Mouse (Mus musculus) hindbrain, embryonic 11.5 days (tissue): Measurements from ENCODE around the gene Snd1. TPM values are rescaled to one million over a fixed set of nuclear protein-coding genes. Genes with fewer than 3 reads are reported as not detected.
A peak's percentile ranks its signal among the peaks of the same experiment; 100 is the strongest.

ENCODE experiments used
- ATAC-seq: fragments of 200-750 bp; cut with Nextera tagmentation; 2 replicates; pipeline ENCODE4 v1.8.0; 2017; ENCODE audit warnings: mild to moderate bottlenecking, moderate TSS enrichment, moderate library complexity; ENCODE audit not compliant: low FRiP score
- DNase-seq: peaks from one replicate; pipeline ENCODE4 v3.0.0-alpha.2; 2015; ENCODE audit warnings: low spot score
- H3K27ac ChIP-seq: fragments of 300-500 bp; sonication (generic); 2 replicates; pipeline ENCODE4 v1.5.1; 2014; ENCODE audit warnings: mild to moderate bottlenecking, low read depth, low read length
- H3K27me3 ChIP-seq: fragments of 300-500 bp; sonication (generic); 2 replicates; pipeline ENCODE4 v1.6.1; 2014; ENCODE audit warnings: mild to moderate bottlenecking, low read length, moderate library complexity, mixed read lengths; ENCODE audit not compliant: control insufficient read depth, insufficient read depth
- H3K36me3 ChIP-seq: fragments of 300-500 bp; sonication (generic); 2 replicates; pipeline ENCODE4 v1.6.1; 2014; ENCODE audit warnings: mild to moderate bottlenecking, low read length, moderate library complexity, mixed read lengths; ENCODE audit not compliant: control insufficient read depth, insufficient read depth
- H3K4me1 ChIP-seq: fragments of 300-500 bp; sonication (generic); replicated peaks from 2 replicates; pipeline ENCODE4 v1.6.1; 2014; ENCODE audit warnings: low read length, mixed read lengths; ENCODE audit not compliant: control insufficient read depth, insufficient read depth
- H3K4me2 ChIP-seq: fragments of 300-500 bp; sonication (generic); replicated peaks from 2 replicates; pipeline ENCODE4 v1.6.1; 2014; ENCODE audit warnings: mild to moderate bottlenecking, low read depth, low read length
- H3K4me3 ChIP-seq: fragments of 300-500 bp; sonication (generic); 2 replicates; pipeline ENCODE4 v1.5.1; 2014; ENCODE audit warnings: low read depth, low read length
- H3K9ac ChIP-seq: fragments of 300-500 bp; sonication (generic); 2 replicates; pipeline ENCODE4 v1.6.1; 2014; ENCODE audit warnings: low read depth, low read length
- H3K9me3 ChIP-seq: fragments of 300-500 bp; sonication (generic); 2 replicates; pipeline ENCODE4 v1.6.1; 2016; ENCODE audit warnings: low read length; ENCODE audit not compliant: control insufficient read depth
- WGBS: fragments of 180-500 bp; shearing (Covaris S2); extraction: QIAGEN DNeasy Blood & Tissue Kit; methylation state at CpG from one replicate; pipeline ENCODE4 v1.1.7; 2014; 5-methylcytosine and 5-hydroxymethylcytosine counted together
- polyA plus RNA-seq: library from polyadenylated mRNA; unstranded; fragments of >200 nt; fragmentation: Nextera tagmentation; extraction: Ambion mirVana; gene quantifications from 2 replicates; pipeline ENCODE4 v1.2.1, GENCODE M21; 2014

Gene Snd1
- polyA plus RNA-seq, 1 experiment from 2014 or later: 86.2 TPM

GRCm38 (mm10) chr6:28886724-28887440 lies 411.9 kb downstream of the Snd1 start:
- Histone ChIP-seq H3K27me3 (no peaks in the 10 kb centered on the region), H3K36me3 (no peaks in the 10 kb centered on the region), H3K9ac (no peak overlapping the region), H3K9me3 (no peaks in the 10 kb centered on the region), H3K4me3 (no peak overlapping the region), H3K27ac (no peak overlapping the region), H3K4me2 (no peak overlapping the region), H3K4me1 (no peaks in the 10 kb centered on the region; the same call in 1 of the 2 replicates)
- 96% methylated on average over 7 of the region's 7 CpGs for WGBS
- ATAC-seq (no peak), DNase-seq (no peak)

- ATAC-seq: no peak
- no peak overlapping the region for H3K27ac ChIP-seq
Observed at GRCm38 (mm10) chr6:28890426-28890825, 415.5 kb downstream of the Snd1 start.

GRCm38 (mm10) chr6:28891480-28891879 lies 416.5 kb downstream of the Snd1 start:
- no peaks in the 10 kb centered on the region for H3K9me3 ChIP-seq
- no peak overlapping the region for H3K27ac ChIP-seq
- 52% methylated on average over 9 of the region's 9 CpGs for WGBS
- H3K4me3 ChIP-seq: no peak overlapping the region
- H3K36me3 ChIP-seq: no peaks in the 10 kb centered on the region
- no peak overlapping the region for H3K9ac ChIP-seq
- no peaks in the 10 kb centered on the region for H3K27me3 ChIP-seq
- no peak overlapping the region for H3K4me2 ChIP-seq
- DNase-seq: no peak
- H3K4me1 ChIP-seq: peaks cover 7% of the 10 kb centered on the region; the same call in 1 of the 2 replicates
- ATAC-seq: 0 out of 2 replicates have a peak, but pooled peaks have one; percentile 19

More at GRCm38 (mm10) chr6:28890426-28890825, 415.5 kb downstream of the Snd1 start:
- Histone ChIP-seq H3K9ac (no peak overlapping the region), H3K4me2 (no peak overlapping the region), H3K27me3 (no peaks in the 10 kb centered on the region), H3K9me3 (no peaks in the 10 kb centered on the region), H3K4me3 (no peak overlapping the region), H3K36me3 (no peaks in the 10 kb centered on the region), H3K4me1 (peaks cover 2% of the 10 kb centered on the region; the same call in 1 of the 2 replicates)
- DNase-seq: no peak
- 89% methylated on average over 6 of the region's 6 CpGs for WGBS

GRCm38 (mm10) chr6:28895004-28895515 lies 420.1 kb downstream of the Snd1 start:
- no peak overlapping the region for H3K4me3 ChIP-seq
- H3K4me2 ChIP-seq: no peak overlapping the region
- DNase-seq (no peak), ATAC-seq (no peak)
- H3K9me3 ChIP-seq: no peaks in the 10 kb centered on the region
- no peaks in the 10 kb centered on the region for H3K36me3 ChIP-seq
- WGBS: 71% methylated on average over 12 of the region's 12 CpGs
- H3K4me1 ChIP-seq: peaks cover 11% of the 10 kb centered on the region; the same call in 1 of the 2 replicates
- no peak overlapping the region for H3K9ac ChIP-seq
- H3K27ac ChIP-seq: no peak overlapping the region
- H3K27me3 ChIP-seq: no peaks in the 10 kb centered on the region

- no peaks in the 10 kb centered on the region for H3K27me3 ChIP-seq
- 78% methylated on average over 6 of the region's 6 CpGs for WGBS
- ATAC-seq: no peak
- no peak overlapping the region for H3K9ac ChIP-seq
- H3K4me2 ChIP-seq: no peak overlapping the region
- DNase-seq: no peak
- peaks cover 11% of the 10 kb centered on the region; the same call in 1 of the 2 replicates for H3K4me1 ChIP-seq
- H3K9me3 ChIP-seq: no peaks in the 10 kb centered on the region
- H3K4me3 ChIP-seq: no peak overlapping the region
- H3K36me3 ChIP-seq: no peaks in the 10 kb centered on the region
- no peak overlapping the region for H3K27ac ChIP-seq
Observed at GRCm38 (mm10) chr6:28895726-28896125, 420.8 kb downstream of the Snd1 start.

- H3K9me3 ChIP-seq: no peaks in the 10 kb centered on the region
- DNase-seq: peak; percentile 51
- H3K9ac ChIP-seq: no peak overlapping the region
- H3K4me3 ChIP-seq: no peak overlapping the region
- 0 out of 2 replicates have a peak overlapping the region, but pooled peaks have one; percentile 11 for H3K27ac ChIP-seq
- ATAC-seq: peak; percentile 80
- WGBS: 22% methylated on average over 5 of the region's 5 CpGs
- H3K27me3 ChIP-seq: no peaks in the 10 kb centered on the region
- no peak overlapping the region for H3K4me2 ChIP-seq
- peaks cover 11% of the 10 kb centered on the region; the same call in 1 of the 2 replicates for H3K4me1 ChIP-seq
- no peaks in the 10 kb centered on the region for H3K36me3 ChIP-seq
Observed at GRCm38 (mm10) chr6:28896762-28897320, 421.9 kb downstream of the Snd1 start.

- H3K9me3 ChIP-seq: no peaks in the 10 kb centered on the region
- no peak overlapping the region for H3K27ac ChIP-seq
- WGBS: 57% methylated on average over 11 of the region's 11 CpGs
- H3K9ac ChIP-seq: no peak overlapping the region
- H3K4me1 ChIP-seq: 0 out of 2 replicates have a peak, but pooled peaks cover 11% of the 10 kb centered on the region
- H3K4me3 ChIP-seq: no peak overlapping the region
- no peak overlapping the region for H3K4me2 ChIP-seq
- DNase-seq (no peak), ATAC-seq (no peak; the same call in 1 of the 2 replicates)
- H3K36me3 ChIP-seq: no peaks in the 10 kb centered on the region
- no peaks in the 10 kb centered on the region for H3K27me3 ChIP-seq
Observed at GRCm38 (mm10) chr6:28897326-28898085, 422.6 kb downstream of the Snd1 start.

- Histone ChIP-seq H3K4me1 (0 out of 2 replicates have a peak, but pooled peaks cover 11% of the 10 kb centered on the region), H3K9ac (no peak overlapping the region), H3K36me3 (no peaks in the 10 kb centered on the region), H3K27ac (no peak overlapping the region), H3K9me3 (no peaks in the 10 kb centered on the region), H3K4me3 (no peak overlapping the region), H3K4me2 (no peak overlapping the region), H3K27me3 (no peaks in the 10 kb centered on the region)
- ATAC-seq: no peak
- DNase-seq: peak; percentile 65
- 16% methylated on average over 10 of the region's 10 CpGs for WGBS
Observed at GRCm38 (mm10) chr6:28898836-28899235, 423.9 kb downstream of the Snd1 start.
